Mouse (Mus musculus): Measurements from ENCODE around the gene Kncn. TPM values are rescaled to one million over a fixed set of nuclear protein-coding genes. Genes with fewer than 3 reads are reported as not detected.

Kncn gene
- 0.09 TPM in 1 of 2 replicates, not detected in the other for polyA plus RNA-seq (2012; rRNA removed; ENCODE audit: low replicate concordance)

GRCm38 (mm10) chr4:115884022-115884421 lies at the start of gene Kncn:
TSS of gene Kncn (plus strand) at chr4:115884400.

GRCm38 (mm10) chr4:115838696-115839641 lies 45.2 kb upstream of the Kncn start, which contains the start of gene Mknk1:
TSS of gene Mknk1 (plus strand) at chr4:115839198.

GRCm38 (mm10) chr4:115890553-115890952 lies 6.4 kb downstream of the Kncn start, which contains the start of gene 6430628N08Rik:
TSS of gene 6430628N08Rik (plus strand) at chr4:115890665.

Other genes with a start within 250 kb of the Kncn start
- 54.4 and 242 TPM in 2 replicates for gene Cyp4b1, start 236.7 kb upstream of the Kncn start, polyA plus RNA-seq (2012; rRNA removed; ENCODE audit: low replicate concordance)
- 29.8 and 30.9 TPM in 2 replicates for gene Efcab14, start 146.7 kb upstream of the Kncn start, polyA plus RNA-seq (2012; rRNA removed; ENCODE audit: low replicate concordance)
- 0.33 TPM in 1 of 2 replicates, not detected in the other for gene Tex38, start 103.4 kb upstream of the Kncn start, polyA plus RNA-seq (2012; rRNA removed; ENCODE audit: low replicate concordance)
- gene Atpaf1, start 99.6 kb upstream of the Kncn start, polyA plus RNA-seq (2012; rRNA removed; ENCODE audit: low replicate concordance): 21.9 and 32.7 TPM in 2 replicates
- gene Mob3c, start 56.3 kb upstream of the Kncn start, polyA plus RNA-seq (2012; rRNA removed; ENCODE audit: low replicate concordance): 18.2 and 24.4 TPM in 2 replicates
- 60.7 and 70.7 TPM in 2 replicates for gene Mknk1, start 45.2 kb upstream of the Kncn start, polyA plus RNA-seq (2012; rRNA removed; ENCODE audit: low replicate concordance)
- not detected in 2 replicates for gene 6430628N08Rik, start 6.3 kb downstream of the Kncn start, polyA plus RNA-seq (2012; rRNA removed; ENCODE audit: low replicate concordance)
- not detected in 2 replicates for gene Dmbx1, start 55.5 kb downstream of the Kncn start, polyA plus RNA-seq (2012; rRNA removed; ENCODE audit: low replicate concordance)
- 0.60 and 14.4 TPM in 2 replicates for gene Faah, start 133.5 kb downstream of the Kncn start, polyA plus RNA-seq (2012; rRNA removed; ENCODE audit: low replicate concordance)
- gene Nsun4, start 169.5 kb downstream of the Kncn start, polyA plus RNA-seq (2012; rRNA removed; ENCODE audit: low replicate concordance): 10.8 and 13.2 TPM in 2 replicates
- gene Uqcrh, start 190.7 kb downstream of the Kncn start, polyA plus RNA-seq (2012; rRNA removed; ENCODE audit: low replicate concordance): 175 and 187 TPM in 2 replicates
- 52.2 and 117 TPM in 2 replicates for gene Lrrc41, start 190.9 kb downstream of the Kncn start, polyA plus RNA-seq (2012; rRNA removed; ENCODE audit: low replicate concordance)
- 0.54 and 4.0 TPM in 2 replicates for gene Rad54l, start 239.3 kb downstream of the Kncn start, polyA plus RNA-seq (2012; rRNA removed; ENCODE audit: low replicate concordance)
- 45.4 and 72.7 TPM in 2 replicates for gene Pomgnt1, start 239.4 kb downstream of the Kncn start, polyA plus RNA-seq (2012; rRNA removed; ENCODE audit: low replicate concordance)

Measured in subcutaneous adipose tissue, adult 2 months (tissue).